Mouse (Mus musculus) spleen, postnatal 10 days (tissue): ENCODE data around the gene Best2.

Experiments
- DNase-seq, 2 experiments: peaks; one replicate each; pipeline ENCODE4 v3.0.0; 2021 to 2022; ENCODE audit warnings: low spot score in 2 of 2

Gene Best2

GRCm38 (mm10) chr8:84982499-84983011 lies 31.8 kb downstream of the Best2 start:
- DNase-seq, result peak in 1 of 2 experiments; percentile 54

- peak in 1 of 2 experiments; percentile 32 for DNase-seq
Measured at GRCm38 (mm10) chr8:84981644-84982498, 32.5 kb downstream of the Best2 start.

- peak; percentile 41 to 72 for DNase-seq
Measured at GRCm38 (mm10) chr8:84980622-84981358, 33.5 kb downstream of the Best2 start.

- DNase-seq, result peak; percentile 88 to 92
Measured at GRCm38 (mm10) chr8:84979599-84980421, 34.5 kb downstream of the Best2 start.

GRCm38 (mm10) chr8:84978248-84978940 lies 35.9 kb downstream of the Best2 start, which contains the start of gene Junb:
TSS of gene Junb (minus strand) at chr8:84978718.
- peak; percentile 82 to 90 for DNase-seq

- peak; percentile 82 to 84 for DNase-seq
Measured at GRCm38 (mm10) chr8:84977435-84978247, 36.7 kb downstream of the Best2 start.

GRCm38 (mm10) chr8:84976763-84977434 lies 37.4 kb downstream of the Best2 start:
- no peak for DNase-seq

GRCm38 (mm10) chr8:84976031-84976762 lies 38.1 kb downstream of the Best2 start:
- peak; percentile 94 for DNase-seq

- DNase-seq, result peak; percentile 77 to 85
Measured at GRCm38 (mm10) chr8:84975434-84975833, 38.9 kb downstream of the Best2 start.

GRCm38 (mm10) chr8:84974543-84975142 lies 39.7 kb downstream of the Best2 start:
- DNase-seq, result peak; percentile 28 to 38

- DNase-seq, result peak; percentile 50 to 59
Measured at GRCm38 (mm10) chr8:84973803-84974542, 40.4 kb downstream of the Best2 start.

- DNase-seq, result no peak
Measured at GRCm38 (mm10) chr8:84973079-84973478, 41.3 kb downstream of the Best2 start.

- peak; percentile 73 to 86 for DNase-seq
Measured at GRCm38 (mm10) chr8:84970913-84971312, 43.4 kb downstream of the Best2 start.

GRCm38 (mm10) chr8:84970135-84970790 lies 44.1 kb downstream of the Best2 start:
- DNase-seq, result peak; percentile 50 to 58

GRCm38 (mm10) chr8:84969241-84970134 lies 44.8 kb downstream of the Best2 start, which contains the start of the genes Gm49661, Prdx2 and Rnaseh2a:
TSS of gene Gm49661 (minus strand) at chr8:84969433.
TSS of gene Prdx2 (plus strand) at chr8:84969587.
TSS of gene Rnaseh2a (minus strand) at chr8:84969767.
- peak; percentile 85 to 88 for DNase-seq

GRCm38 (mm10) chr8:84968650-84969049 lies 45.7 kb downstream of the Best2 start:
- peak; percentile 31 to 49 for DNase-seq
